Mouse (Mus musculus) right cerebral cortex, postnatal 10 days (tissue): ENCODE data around the gene Lypd6b.
A peak's percentile ranks its signal among the peaks of the same experiment; 100 is the strongest.

Experiments used
- DNase-seq, 2 experiments: peaks; one replicate each; pipeline ENCODE4 v3.0.0; 2021; ENCODE audit warnings: low spot score in 2 of 2

Lypd6b gene

GRCm38 (mm10) chr2:49869044-49869443, 81.6 kb downstream of the Lypd6b start:
- peak; percentile 68 to 85 for DNase-seq

GRCm38 (mm10) chr2:49869782-49870514, 82.5 kb downstream of the Lypd6b start:
- no peak for DNase-seq

- no peak for DNase-seq
These were observed 83.5 kb downstream of the Lypd6b start for GRCm38 (mm10) chr2:49871012-49871411.

GRCm38 (mm10) chr2:49880507-49880906, 93.0 kb downstream of the Lypd6b start:
- no peak for DNase-seq

GRCm38 (mm10) chr2:49881002-49881401, 93.5 kb downstream of the Lypd6b start:
- DNase-seq: no peak

- DNase-seq: no peak
These were observed 95.0 kb downstream of the Lypd6b start for GRCm38 (mm10) chr2:49882461-49882860.

GRCm38 (mm10) chr2:49883990-49884389, 96.5 kb downstream of the Lypd6b start:
- no peak for DNase-seq

- DNase-seq: no peak
These were observed 98.7 kb downstream of the Lypd6b start for GRCm38 (mm10) chr2:49886209-49886608.

GRCm38 (mm10) chr2:49888346-49888745, 100.9 kb downstream of the Lypd6b start:
- no peak for DNase-seq

- peak in 1 of 2 experiments; percentile 34 for DNase-seq
These were observed 103.2 kb downstream of the Lypd6b start for GRCm38 (mm10) chr2:49890727-49891126.

GRCm38 (mm10) chr2:49909838-49910407, 122.4 kb downstream of the Lypd6b start:
- no peak for DNase-seq

- no peak for DNase-seq
These were observed 124.0 kb downstream of the Lypd6b start for GRCm38 (mm10) chr2:49911296-49912034.

- DNase-seq: no peak
These were observed 124.9 kb downstream of the Lypd6b start for GRCm38 (mm10) chr2:49912261-49912895.

GRCm38 (mm10) chr2:49917489-49917888, 130.0 kb downstream of the Lypd6b start:
- no peak for DNase-seq

- DNase-seq: no peak
These were observed 130.6 kb downstream of the Lypd6b start for GRCm38 (mm10) chr2:49918132-49918531.

GRCm38 (mm10) chr2:49918692-49919091, 131.2 kb downstream of the Lypd6b start:
- peak in 1 of 2 experiments; percentile 30 for DNase-seq

- DNase-seq: no peak
These were observed 134.5 kb downstream of the Lypd6b start for GRCm38 (mm10) chr2:49921948-49922347.

GRCm38 (mm10) chr2:49922810-49923209, 135.3 kb downstream of the Lypd6b start:
- no peak for DNase-seq

- no peak for DNase-seq
These were observed 138.7 kb downstream of the Lypd6b start for GRCm38 (mm10) chr2:49926186-49926585.

GRCm38 (mm10) chr2:49927362-49927761, 139.9 kb downstream of the Lypd6b start:
- DNase-seq: no peak

GRCm38 (mm10) chr2:49929931-49930330, 142.4 kb downstream of the Lypd6b start:
- DNase-seq: no peak

GRCm38 (mm10) chr2:49937621-49938020, 150.1 kb downstream of the Lypd6b start:
- DNase-seq: no peak
